Mouse (Mus musculus) MEL (cell line): ENCODE data around the gene Arsb. TPM values are rescaled to one million over a fixed set of nuclear protein-coding genes. Genes with fewer than 3 reads are reported as not detected.

Experiments used
- DNase-seq: peaks from one replicate; pipeline ENCODE4 v3.0.0; 2011; ENCODE audit warnings: low read depth, low spot score
- H3K27ac ChIP-seq: 2 replicates; pipeline ENCODE4 v1.5.1; 2012; ENCODE audit warnings: low read depth, mild to moderate bottlenecking, control low read depth, low read length, moderate library complexity; ENCODE audit not compliant: control insufficient read depth
- H3K27me3 ChIP-seq, 2 experiments: fragments of 150-350 bp in 1 of 2; sonication (generic) in 1 of 2; 2 replicates each; pipeline ENCODE4 v1.6.1; 2012; ENCODE audit warnings: low read length in 2 of 2, mild to moderate bottlenecking in 2 of 2, improper control_type of control experiment in 1 of 2, moderate library complexity in 1 of 2; ENCODE audit not compliant: insufficient read depth in 2 of 2, control insufficient read depth in 1 of 2
- H3K36me3 ChIP-seq, 2 experiments: 2 replicates each; pipeline ENCODE4 v1.6.1; 2012 to 2014; ENCODE audit warnings: low read length in 2 of 2, improper control_type of control experiment in 1 of 2, inconsistent platforms in 1 of 2, mild to moderate bottlenecking in 1 of 2; ENCODE audit not compliant: insufficient read depth in 2 of 2, control insufficient read depth in 1 of 2
- H3K4me1 ChIP-seq, 2 experiments: fragments of 150-350 bp in 1 of 2; sonication (generic) in 1 of 2; 2 replicates each; pipeline ENCODE4 v1.6.1; 2012; ENCODE audit warnings: low read length in 2 of 2, improper control_type of control experiment in 1 of 2, mild to moderate bottlenecking in 1 of 2; ENCODE audit not compliant: insufficient read depth in 2 of 2, control insufficient read depth in 1 of 2
- H3K4me3 ChIP-seq, 2 experiments: fragments of 150-350 bp in 1 of 2; sonication (generic) in 1 of 2; 2 replicates each; pipeline ENCODE4 v1.5.1; 2012; ENCODE audit warnings: low read depth in 2 of 2, low read length in 2 of 2, mild to moderate bottlenecking in 2 of 2, moderate library complexity in 2 of 2, control low read depth in 1 of 2, improper control_type of control experiment in 1 of 2; ENCODE audit not compliant: control insufficient read depth in 1 of 2, insufficient read depth in 1 of 2
- H3K79me2 ChIP-seq: 2 replicates; pipeline ENCODE4 v1.6.1; 2012; ENCODE audit warnings: mild to moderate bottlenecking, low read length, moderate library complexity; ENCODE audit not compliant: control insufficient read depth, poor library complexity, insufficient read depth
- H3K9ac ChIP-seq: 2 replicates; pipeline ENCODE4 v1.6.1; 2012; ENCODE audit warnings: low read depth, mild to moderate bottlenecking, control low read depth, low read length, moderate library complexity; ENCODE audit not compliant: control insufficient read depth, poor library complexity, severe bottlenecking
- H3K9me3 ChIP-seq: fragments of 150-350 bp; sonication (generic); replicated peaks from 2 replicates; pipeline ENCODE4 v1.6.1; 2012; ENCODE audit warnings: mild to moderate bottlenecking, low read length, improper control_type of control experiment, moderate library complexity; ENCODE audit not compliant: insufficient read depth
- CHD1 ChIP-seq: IDR thresholded peaks from 2 replicates; pipeline ENCODE4 v1.6.1; 2012; ENCODE audit warnings: low read depth, mild to moderate bottlenecking, inconsistent platforms, low read length, improper control_type of control experiment
- CTCF ChIP-seq, 3 experiments: IDR thresholded peaks in 2 of 3; conservative IDR thresholded peaks in 1 of 3; 2 replicates each; pipeline ENCODE4 v1.5.1; 2011 to 2012; ENCODE audit warnings: low read length in 3 of 3, low read depth in 2 of 3, mild to moderate bottlenecking in 2 of 3, improper control_type of control experiment in 1 of 3, inconsistent platforms in 1 of 3, mixed read lengths in 1 of 3, moderate library complexity in 1 of 3; ENCODE audit not compliant: control insufficient read depth in 1 of 3, insufficient read depth in 1 of 3, poor library complexity in 1 of 3, severe bottlenecking in 1 of 3
- ELF1 ChIP-seq: IDR thresholded peaks from 2 replicates; pipeline ENCODE4 v1.6.1; 2014; ENCODE audit warnings: low read depth, mild to moderate bottlenecking, inconsistent platforms, low read length, improper control_type of control experiment, moderate library complexity
- EP300 ChIP-seq, 2 experiments: IDR thresholded peaks; 2 replicates each; pipeline ENCODE4 v1.6.1; 2011; ENCODE audit warnings: improper control_type of control experiment in 2 of 2, low read length in 2 of 2, low read depth in 1 of 2, mild to moderate bottlenecking in 1 of 2
- HCFC1 ChIP-seq: IDR thresholded peaks from 2 replicates; pipeline ENCODE4 v1.6.1; 2012; ENCODE audit warnings: low read depth, mild to moderate bottlenecking, inconsistent platforms, low read length, improper control_type of control experiment, moderate library complexity
- KAT2A ChIP-seq: conservative IDR thresholded peaks from 2 replicates; pipeline ENCODE4 v1.6.1; 2012; ENCODE audit warnings: low read depth, low read length, improper control_type of control experiment, inconsistent platforms
- MYB ChIP-seq: IDR thresholded peaks from 2 replicates; pipeline ENCODE4 v1.6.1; 2011; ENCODE audit warnings: mild to moderate bottlenecking, low read depth, low read length, improper control_type of control experiment
- MYC ChIP-seq: IDR thresholded peaks from 2 replicates; pipeline ENCODE4 v1.6.1; 2011; ENCODE audit warnings: low read depth, mild to moderate bottlenecking, low read length, improper control_type of control experiment, moderate library complexity
- NELFE ChIP-seq: IDR thresholded peaks from 2 replicates; pipeline ENCODE4 v1.6.1; 2011; ENCODE audit warnings: low read depth, low read length, improper control_type of control experiment
- POLR2AphosphoS2 ChIP-seq: IDR thresholded peaks from 2 replicates; pipeline ENCODE4 v1.6.1; 2011; ENCODE audit warnings: low read length, improper control_type of control experiment
- POLR2AphosphoS5 ChIP-seq: IDR thresholded peaks from 2 replicates; pipeline ENCODE4 v1.6.1; 2012; ENCODE audit warnings: low read depth, borderline replicate concordance, mild to moderate bottlenecking, inconsistent platforms, low read length, moderate library complexity, mixed read lengths
- RAD21 ChIP-seq: IDR thresholded peaks from 2 replicates; pipeline ENCODE4 v1.6.1; 2011; ENCODE audit warnings: mild to moderate bottlenecking, low read depth, low read length, improper control_type of control experiment
- SMC3 ChIP-seq: IDR thresholded peaks from 2 replicates; pipeline ENCODE4 v1.6.1; 2011; ENCODE audit warnings: low read depth, low read length, improper control_type of control experiment
- TAL1 ChIP-seq: IDR thresholded peaks from 2 replicates; pipeline ENCODE4 v1.6.1; 2012; ENCODE audit warnings: mild to moderate bottlenecking, inconsistent platforms, low read length, moderate library complexity, mixed read lengths
- ZNF384 ChIP-seq: IDR thresholded peaks from 2 replicates; pipeline ENCODE4 v1.6.1; 2012; ENCODE audit warnings: low read depth, mild to moderate bottlenecking, inconsistent platforms, low read length, improper control_type of control experiment
- polyA plus RNA-seq, 2 experiments: library from polyadenylated mRNA; stranded (reverse) in 1 of 2; unstranded in 1 of 2; fragments of >175 nt in 1 of 2; fragments of >200 nt in 1 of 2; gene quantifications; 2 replicates each; pipeline versions ENCODE4 v1.2.1 to v1.2.4; 2012; ENCODE audit warnings: low replicate concordance in 2 of 2, low read depth in 1 of 2; ENCODE audit not compliant: insufficient read length in 2 of 2, insufficient read depth in 1 of 2, missing spikeins in 1 of 2
- total RNA-seq: library from RNA; depleted of rRNA; stranded (reverse); fragments of 300-350 nt; gene quantifications from 2 replicates; pipeline ENCODE4 v1.2.3, GENCODE M21; 2012

Arsb gene
- total and polyA plus RNA-seq, 3 experiments, result 0.04 to 0.07 TPM; not detected in 1

GRCm38 (mm10) chr13:93978703-93979495 lies 207.5 kb downstream of the Arsb start:
- H3K9me3 ChIP-seq, result no peaks in the 10 kb centered on the region
- H3K4me3 ChIP-seq, result no peak overlapping the region
- H3K9ac ChIP-seq, result no peak overlapping the region
- no peak for DNase-seq
- H3K27ac ChIP-seq, result no peak overlapping the region
- TF ChIP-seq MYC (no peak), CHD1 (no peak), CTCF (IDR thresholded peaks at IDR 0.05 in 2 of 3, conservative IDR thresholded peaks at IDR 0.05 in 1 of 3; ENCODE audit: control insufficient read depth in 1 of 3, insufficient read depth in 1 of 3, low read depth in 2 of 3, low read length in 3 of 3, poor library complexity in 1 of 3, severe bottlenecking in 1 of 3) (no peak), MYB (no peak), KAT2A (no peak), RAD21 (no peak), ELF1 (no peak), SMC3 (no peak)
- H3K27me3 ChIP-seq, result no peaks in the 10 kb centered on the region
- H3K36me3 ChIP-seq, result no peaks in the 10 kb centered on the region
- H3K79me2 ChIP-seq, result no peaks in the 10 kb centered on the region
- H3K4me1 ChIP-seq, result no peaks in the 10 kb centered on the region

GRCm38 (mm10) chr13:93979754-93980153 lies 208.3 kb downstream of the Arsb start:
- Histone ChIP-seq H3K79me2 (no peaks in the 10 kb centered on the region), H3K36me3 (no peaks in the 10 kb centered on the region), H3K27ac (no peak overlapping the region), H3K4me3 (no peak overlapping the region), H3K9me3 (no peaks in the 10 kb centered on the region), H3K9ac (no peak overlapping the region), H3K4me1 (no peaks in the 10 kb centered on the region), H3K27me3 (no peaks in the 10 kb centered on the region)
- DNase-seq, result no peak
- TF ChIP-seq CTCF (IDR thresholded peaks at IDR 0.05 in 2 of 3, conservative IDR thresholded peaks at IDR 0.05 in 1 of 3; ENCODE audit: control insufficient read depth in 1 of 3, insufficient read depth in 1 of 3, low read depth in 2 of 3, low read length in 3 of 3, poor library complexity in 1 of 3, severe bottlenecking in 1 of 3) (no peak), NELFE (no peak), MYB (no peak), EP300 (IDR thresholded peaks at IDR 0.05; ENCODE audit: low read depth in 1 of 2, low read length in 2 of 2) (no peak), ZNF384 (no peak), KAT2A (no peak), POLR2AphosphoS2 (no peak), MYC (no peak), HCFC1 (no peak), POLR2AphosphoS5 (no peak), ELF1 (no peak), RAD21 (no peak), TAL1 (no peak)
